Mouse (Mus musculus): ENCODE measurements at regions not wholly inside any gene's neighbourhood (a gene's known extent, or its start where the extent isn't known, plus 50 kb on each side); places are given as distances from the start of the nearest gene placed in this dataset.

GRCm38 (mm10) chr13:47952946-47953345, 308.1 kb upstream of the Id4 start:
- TF ChIP-seq CTCF (IDR thresholded peaks at IDR 0.05; ENCODE audit: borderline replicate concordance, insufficient read depth, low read length) (no peak), POLR2A (IDR thresholded peaks at IDR 0.05; ENCODE audit: low read depth, low read length) (no peak)
